Mouse (Mus musculus) stomach, postnatal 0 days (tissue): Measurements from ENCODE around the gene Cyb5rl.

ENCODE experiments used
- CTCF ChIP-seq: IDR thresholded peaks from 2 replicates; pipeline ENCODE4 v1.5.1; 2016; ENCODE audit warnings: antibody characterized with exemption, low read depth, mild to moderate bottlenecking, moderate library complexity
- EP300 ChIP-seq: optimal IDR thresholded peaks from 2 replicates; pipeline ENCODE3; 2016; ENCODE audit warnings: antibody characterized with exemption

- TF ChIP-seq CTCF, result no peak
- TF ChIP-seq EP300, result no peak
These were observed 28.5 kb upstream of the Cyb5rl start for GRCm38 (mm10) chr4:107038303-107038702.
